Mouse (Mus musculus) limb, embryonic 10.5 days (tissue): ENCODE results near the gene Cactin. TPM values are rescaled to one million over a fixed set of nuclear protein-coding genes. Genes with fewer than 3 reads are reported as not detected.

ENCODE experiments used
- DNase-seq: peaks from one replicate; pipeline ENCODE4 v3.0.0-alpha.2; 2017; ENCODE audit warnings: low spot score
- H3K27ac ChIP-seq: fragments of 300-500 bp; sonication (generic); 2 replicates; pipeline ENCODE4 v1.5.1; 2016; ENCODE audit warnings: mild to moderate bottlenecking
- H3K27me3 ChIP-seq: fragments of 300-500 bp; sonication (generic); 2 replicates; pipeline ENCODE4 v1.6.1; 2016; ENCODE audit warnings: low read depth, mild to moderate bottlenecking; ENCODE audit not compliant: poor library complexity, severe bottlenecking
- H3K36me3 ChIP-seq: fragments of 300-500 bp; sonication (generic); 2 replicates; pipeline ENCODE4 v1.6.1; 2016; ENCODE audit warnings: mild to moderate bottlenecking, moderate library complexity
- H3K4me1 ChIP-seq: fragments of 300-500 bp; sonication (generic); 2 replicates; pipeline ENCODE4 v1.6.1; 2016
- H3K4me3 ChIP-seq: fragments of 300-500 bp; sonication (generic); 2 replicates; pipeline ENCODE4 v1.5.1; 2016; ENCODE audit warnings: mild to moderate bottlenecking, moderate library complexity
- H3K9me3 ChIP-seq: fragments of 300-500 bp; sonication (generic); replicated peaks from 2 replicates; pipeline ENCODE4 v1.6.1; 2016; ENCODE audit warnings: mild to moderate bottlenecking
- WGBS: fragments of 180-500 bp; shearing (Covaris S2); methylation state at CpG from one replicate; pipeline ENCODE4 v1.1.7; 2016; 5-methylcytosine and 5-hydroxymethylcytosine counted together
- polyA plus RNA-seq: library from polyadenylated mRNA; unstranded; fragments of >200 nt; fragmentation: Nextera tagmentation; extraction: Ambion mirVana; gene quantifications from 2 replicates; pipeline ENCODE4 v1.2.1, GENCODE M21; 2016

Cactin gene
- polyA plus RNA-seq, 1 experiment from 2014 or later = 62.5 TPM

GRCm38 (mm10) chr10:81315587-81315986 is 5.3 kb upstream of the Cactin start:
- Histone ChIP-seq H3K4me3 (no peak overlapping the region), H3K36me3 (peaks cover 84% of the 10 kb centered on the region), H3K4me1 (peaks cover 44% of the 10 kb centered on the region), H3K9me3 (no peaks in the 10 kb centered on the region), H3K27ac (0 out of 2 replicates have a peak overlapping the region, but pooled peaks have one; percentile 70), H3K27me3 (no peaks in the 10 kb centered on the region)
- 96% methylated on average over 16 of the region's 16 CpGs for WGBS
- no peak for DNase-seq

DNA sequence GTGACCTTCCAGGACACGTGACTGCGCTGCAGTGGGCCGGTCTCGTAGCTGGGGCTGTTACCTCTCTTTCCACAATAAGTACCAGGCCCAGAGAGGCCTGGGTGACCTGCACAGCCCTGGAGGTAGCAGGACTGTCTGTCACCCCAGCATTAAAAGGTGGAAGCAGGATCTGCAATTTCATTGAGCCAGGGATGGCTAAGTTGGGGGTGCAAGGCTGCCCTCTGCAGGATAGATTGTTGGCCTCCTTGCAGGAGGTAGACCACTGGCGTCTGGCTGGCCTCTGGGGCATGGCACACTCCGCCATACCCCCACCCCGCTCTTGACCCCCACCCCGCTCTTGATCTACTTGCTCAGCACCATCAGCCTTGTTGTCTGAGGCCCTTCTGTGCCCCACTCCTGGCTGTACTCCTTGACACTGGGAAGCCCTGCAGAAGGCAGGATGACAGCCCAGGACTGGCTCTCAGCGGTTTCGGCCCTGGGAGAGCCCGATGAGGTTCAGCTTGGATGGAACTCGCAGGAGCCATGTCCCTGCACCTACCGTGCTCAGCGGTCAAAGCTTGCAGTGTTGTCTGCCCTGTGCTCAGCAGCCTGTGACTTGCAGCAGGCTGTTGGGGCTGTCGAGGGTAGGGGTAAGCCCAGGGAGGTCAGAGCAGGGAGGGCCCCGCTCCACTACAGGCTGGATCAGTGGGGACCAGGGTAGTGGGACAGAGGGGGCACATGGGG is 4.4 kb upstream of the Cactin start:
- H3K4me3 ChIP-seq = peak overlapping the region; percentile 33
- no peaks in the 10 kb centered on the region for H3K27me3 ChIP-seq
- no peaks in the 10 kb centered on the region for H3K9me3 ChIP-seq
- DNase-seq = no peak
- H3K4me1 ChIP-seq = peaks cover 45% of the 10 kb centered on the region
- WGBS = 52% methylated on average over 16 of the region's 16 CpGs
- peak overlapping the region; percentile 70; the same call in 1 of the 2 replicates for H3K27ac ChIP-seq
- peaks cover 74% of the 10 kb centered on the region for H3K36me3 ChIP-seq

- WGBS = 9% methylated on average over 20 of the region's 20 CpGs
- H3K4me1 ChIP-seq = peaks cover 52% of the 10 kb centered on the region
- H3K36me3 ChIP-seq = peaks cover 68% of the 10 kb centered on the region
- DNase-seq = no peak
- H3K9me3 ChIP-seq = no peaks in the 10 kb centered on the region
- peak overlapping the region; percentile 70; the same call in 1 of the 2 replicates for H3K27ac ChIP-seq
- peak overlapping the region; percentile 33 for H3K4me3 ChIP-seq
- no peaks in the 10 kb centered on the region for H3K27me3 ChIP-seq
Measured at GRCm38 (mm10) chr10:81317273-81317672, 3.6 kb upstream of the Cactin start.

- H3K4me3 ChIP-seq = peak overlapping the region; percentile 95
- 95% methylated on average over 13 of the region's 13 CpGs for WGBS
- peaks cover 60% of the 10 kb centered on the region for H3K4me1 ChIP-seq
- peaks cover 68% of the 10 kb centered on the region for H3K36me3 ChIP-seq
- DNase-seq = no peak
- H3K27ac ChIP-seq = peak overlapping the region; percentile 95
- no peaks in the 10 kb centered on the region for H3K9me3 ChIP-seq
- H3K27me3 ChIP-seq = no peaks in the 10 kb centered on the region
Measured at GRCm38 (mm10) chr10:81318589-81319329, 2.1 kb upstream of the Cactin start.

DNA sequence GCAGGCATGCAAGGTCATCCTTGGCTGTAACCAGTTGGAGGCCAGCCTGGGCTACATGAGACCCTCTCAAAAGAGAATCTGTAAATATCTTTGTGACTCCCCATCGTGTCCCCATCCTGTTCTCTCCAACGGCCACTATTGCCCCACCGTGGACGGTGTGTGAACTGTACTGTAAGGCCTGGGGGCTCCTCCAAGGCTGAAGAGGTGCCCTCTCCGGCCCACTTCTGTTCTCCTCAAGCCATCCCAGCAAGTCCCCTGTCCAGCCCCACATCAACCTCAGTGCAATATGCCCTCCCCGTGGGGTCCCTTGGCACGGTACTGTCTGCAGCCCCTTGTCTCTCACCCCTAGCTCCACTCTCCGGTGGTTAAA is 1.6 kb upstream of the Cactin start:
- H3K27ac ChIP-seq = peak overlapping the region; percentile 95
- no peak for DNase-seq
- H3K27me3 ChIP-seq = no peaks in the 10 kb centered on the region
- H3K9me3 ChIP-seq = no peaks in the 10 kb centered on the region
- 40% methylated on average over 8 of the region's 8 CpGs for WGBS
- peak overlapping the region; percentile 95 for H3K4me3 ChIP-seq
- peaks cover 60% of the 10 kb centered on the region for H3K4me1 ChIP-seq
- peaks cover 68% of the 10 kb centered on the region for H3K36me3 ChIP-seq

GRCm38 (mm10) chr10:81319741-81320549 is 958 bp upstream of the Cactin start:
- Histone ChIP-seq H3K36me3 (peaks cover 68% of the 10 kb centered on the region), H3K27ac (peak overlapping the region; percentile 95), H3K27me3 (no peaks in the 10 kb centered on the region), H3K4me3 (peak overlapping the region; percentile 95), H3K4me1 (peaks cover 60% of the 10 kb centered on the region), H3K9me3 (no peaks in the 10 kb centered on the region)
- WGBS = 1% methylated on average over 38 of the region's 38 CpGs
- peak; percentile 96 for DNase-seq

- no peak for DNase-seq
- 3% methylated on average over 20 of the region's 20 CpGs for WGBS
- peaks cover 68% of the 10 kb centered on the region for H3K36me3 ChIP-seq
- H3K4me3 ChIP-seq = peak overlapping the region; percentile 95
- peak overlapping the region; percentile 95 for H3K27ac ChIP-seq
- H3K27me3 ChIP-seq = no peaks in the 10 kb centered on the region
- peaks cover 53% of the 10 kb centered on the region for H3K4me1 ChIP-seq
- H3K9me3 ChIP-seq = no peaks in the 10 kb centered on the region
Measured at GRCm38 (mm10) chr10:81321436-81321835, 533 bp downstream of the Cactin start.

DNA sequence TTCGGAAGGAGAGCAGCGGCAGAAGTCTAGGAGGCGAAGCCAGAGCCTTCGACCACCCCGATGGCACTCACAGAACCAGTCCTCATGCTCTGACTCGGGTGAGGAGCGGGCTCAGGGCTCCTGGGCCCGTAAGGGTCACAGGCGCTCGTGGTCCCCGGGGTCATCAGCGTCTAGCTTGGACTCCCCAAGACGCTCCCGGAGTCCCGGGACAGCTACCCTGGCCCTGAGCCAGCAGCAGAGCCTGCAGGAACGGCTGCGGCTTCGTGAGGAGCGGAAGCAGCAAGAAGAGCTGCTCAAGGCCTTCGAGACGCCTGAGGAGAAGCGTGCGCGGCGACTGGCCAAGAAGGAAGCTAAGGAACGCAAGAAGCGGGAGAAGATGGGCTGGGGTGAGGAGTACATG is 1.5 kb downstream of the Cactin start:
- Histone ChIP-seq H3K4me3 (peak overlapping the region; percentile 95), H3K36me3 (peaks cover 69% of the 10 kb centered on the region), H3K9me3 (no peaks in the 10 kb centered on the region), H3K27ac (no peak overlapping the region), H3K4me1 (peaks cover 52% of the 10 kb centered on the region), H3K27me3 (no peaks in the 10 kb centered on the region)
- 96% methylated on average over 27 of the region's 27 CpGs for WGBS
- DNase-seq = no peak

- peaks cover 68% of the 10 kb centered on the region for H3K36me3 ChIP-seq
- no peak overlapping the region for H3K4me3 ChIP-seq
- no peaks in the 10 kb centered on the region for H3K27me3 ChIP-seq
- H3K9me3 ChIP-seq = no peaks in the 10 kb centered on the region
- H3K27ac ChIP-seq = no peak overlapping the region
- H3K4me1 ChIP-seq = peaks cover 52% of the 10 kb centered on the region
- DNase-seq = no peak
- WGBS = 95% methylated on average over 23 of the region's 23 CpGs
Measured at GRCm38 (mm10) chr10:81323141-81323775, 2.4 kb downstream of the Cactin start.

DNA sequence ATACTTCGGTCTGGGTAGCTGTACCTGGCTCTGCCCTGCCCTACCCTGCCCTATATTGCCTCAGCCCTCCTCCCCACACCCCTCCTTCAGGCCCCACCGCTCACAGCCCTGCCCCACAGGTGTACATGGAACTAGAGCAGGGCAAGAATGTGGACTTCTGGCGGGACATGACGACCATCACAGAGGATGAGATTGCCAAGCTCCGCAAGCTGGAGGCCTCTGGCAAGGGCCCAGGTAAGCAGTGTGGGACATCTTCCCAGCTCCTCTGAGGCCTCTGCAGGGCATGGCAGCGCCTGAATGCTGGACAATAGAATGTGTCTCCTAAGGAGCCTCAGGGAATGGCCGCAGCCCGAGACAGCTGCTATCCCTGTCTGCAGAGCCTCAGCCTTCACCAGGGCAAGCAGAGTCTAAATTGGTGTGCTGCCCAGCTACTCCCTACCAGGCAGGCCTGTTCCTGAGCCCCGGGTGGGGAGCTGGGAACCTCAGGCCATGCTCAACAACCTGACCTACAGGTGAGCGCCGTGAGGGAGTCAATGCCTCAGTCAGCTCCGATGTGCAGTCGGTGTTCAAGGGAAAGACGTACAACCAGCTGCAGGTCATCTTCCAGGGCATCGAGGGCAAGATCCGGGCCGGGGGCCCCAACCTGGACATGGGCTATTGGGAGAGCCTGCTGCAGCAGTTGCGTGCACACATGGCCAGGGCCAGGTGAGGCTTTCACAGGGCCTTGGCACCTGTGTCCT is 3.1 kb downstream of the Cactin start:
- peaks cover 64% of the 10 kb centered on the region for H3K36me3 ChIP-seq
- H3K4me1 ChIP-seq = peaks cover 52% of the 10 kb centered on the region
- no peaks in the 10 kb centered on the region for H3K27me3 ChIP-seq
- H3K4me3 ChIP-seq = peak overlapping the region; percentile 8; the same call in 1 of the 2 replicates
- 94% methylated on average over 18 of the region's 18 CpGs for WGBS
- no peak for DNase-seq
- H3K9me3 ChIP-seq = no peaks in the 10 kb centered on the region
- no peak overlapping the region for H3K27ac ChIP-seq

DNA sequence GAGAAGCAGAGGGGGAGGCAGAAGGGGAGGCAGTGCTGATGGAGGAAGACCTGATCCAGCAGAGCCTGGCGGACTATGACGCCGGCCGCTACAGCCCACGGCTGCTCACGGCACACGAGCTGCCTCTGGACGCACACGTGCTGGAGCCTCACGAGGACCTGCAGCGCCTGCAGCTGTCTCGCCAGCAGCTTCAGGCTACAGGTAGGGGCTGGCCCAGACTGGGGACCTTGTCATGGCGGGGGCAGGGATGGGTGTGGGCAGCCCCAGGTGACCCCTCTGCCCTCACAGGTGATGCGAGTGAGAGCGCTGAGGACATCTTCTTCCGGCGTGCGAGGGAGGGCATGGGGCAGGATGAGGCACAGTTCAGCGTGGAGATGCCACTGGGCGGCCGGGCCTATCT is 4.3 kb downstream of the Cactin start:
- H3K4me3 ChIP-seq = no peak overlapping the region
- no peaks in the 10 kb centered on the region for H3K27me3 ChIP-seq
- H3K9me3 ChIP-seq = no peaks in the 10 kb centered on the region
- H3K27ac ChIP-seq = no peak overlapping the region
- peaks cover 53% of the 10 kb centered on the region for H3K4me1 ChIP-seq
- WGBS = 94% methylated on average over 21 of the region's 21 CpGs
- no peak for DNase-seq
- H3K36me3 ChIP-seq = peaks cover 71% of the 10 kb centered on the region

- no peak for DNase-seq
- H3K27ac ChIP-seq = 0 out of 2 replicates have a peak overlapping the region, but pooled peaks have one; percentile 11
- no peak overlapping the region for H3K4me3 ChIP-seq
- H3K9me3 ChIP-seq = no peaks in the 10 kb centered on the region
- 95% methylated on average over 18 of the region's 18 CpGs for WGBS
- H3K36me3 ChIP-seq = peaks cover 71% of the 10 kb centered on the region
- no peaks in the 10 kb centered on the region for H3K27me3 ChIP-seq
- peaks cover 57% of the 10 kb centered on the region for H3K4me1 ChIP-seq
Measured at GRCm38 (mm10) chr10:81325781-81326180, 4.9 kb downstream of the Cactin start.
